Mouse (Mus musculus): ENCODE data around the gene Hopx.
A peak's percentile ranks its signal among the peaks of the same experiment; 100 is the strongest.

The Hopx gene

GRCm38 (mm10) chr5:77114817-77115731 lies at the start of gene Hopx:
Hopx (minus strand) TSS chr5:77115121.
- no peak for DNase-seq

DNA sequence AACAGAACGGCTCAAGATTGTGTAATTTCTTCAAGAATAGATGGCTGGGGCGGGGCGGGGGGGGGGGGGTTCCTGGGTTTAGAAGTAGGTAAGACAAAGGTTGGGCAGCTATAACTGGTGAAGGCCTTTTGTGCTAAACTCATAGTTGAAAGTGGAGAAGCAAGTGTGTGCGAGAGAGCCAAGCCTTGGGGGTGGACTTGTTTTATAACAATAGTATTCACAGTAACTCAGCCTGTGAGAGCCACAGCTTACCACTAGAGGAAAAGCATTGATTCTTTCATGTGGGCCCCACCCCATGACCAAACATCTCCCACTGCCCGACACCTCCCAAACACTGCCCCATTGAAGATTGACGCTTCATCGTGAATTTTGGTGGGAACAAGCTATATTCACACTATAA lies 48.7 kb upstream of the Hopx start:
- DNase-seq: no peak

DNA sequence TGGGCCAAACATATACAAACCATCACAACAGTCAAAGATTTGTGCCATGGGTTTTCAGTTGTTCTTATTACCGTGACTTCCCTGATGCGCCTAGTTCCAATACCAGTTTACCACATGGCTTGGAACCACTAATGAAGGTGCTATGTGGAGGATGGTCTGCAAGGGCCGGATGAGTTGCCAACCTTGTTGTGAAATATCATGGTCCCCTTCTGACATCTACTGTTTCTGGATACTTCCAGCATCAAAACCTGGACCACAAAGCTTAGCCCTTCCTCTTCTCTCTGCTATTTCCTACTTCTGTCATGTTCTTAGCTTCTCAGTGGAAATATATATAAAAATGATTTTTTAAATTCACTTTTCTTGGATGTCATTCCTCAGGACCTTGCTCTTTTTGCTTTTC lies 47.6 kb upstream of the Hopx start:
- DNase-seq: no peak

DNA sequence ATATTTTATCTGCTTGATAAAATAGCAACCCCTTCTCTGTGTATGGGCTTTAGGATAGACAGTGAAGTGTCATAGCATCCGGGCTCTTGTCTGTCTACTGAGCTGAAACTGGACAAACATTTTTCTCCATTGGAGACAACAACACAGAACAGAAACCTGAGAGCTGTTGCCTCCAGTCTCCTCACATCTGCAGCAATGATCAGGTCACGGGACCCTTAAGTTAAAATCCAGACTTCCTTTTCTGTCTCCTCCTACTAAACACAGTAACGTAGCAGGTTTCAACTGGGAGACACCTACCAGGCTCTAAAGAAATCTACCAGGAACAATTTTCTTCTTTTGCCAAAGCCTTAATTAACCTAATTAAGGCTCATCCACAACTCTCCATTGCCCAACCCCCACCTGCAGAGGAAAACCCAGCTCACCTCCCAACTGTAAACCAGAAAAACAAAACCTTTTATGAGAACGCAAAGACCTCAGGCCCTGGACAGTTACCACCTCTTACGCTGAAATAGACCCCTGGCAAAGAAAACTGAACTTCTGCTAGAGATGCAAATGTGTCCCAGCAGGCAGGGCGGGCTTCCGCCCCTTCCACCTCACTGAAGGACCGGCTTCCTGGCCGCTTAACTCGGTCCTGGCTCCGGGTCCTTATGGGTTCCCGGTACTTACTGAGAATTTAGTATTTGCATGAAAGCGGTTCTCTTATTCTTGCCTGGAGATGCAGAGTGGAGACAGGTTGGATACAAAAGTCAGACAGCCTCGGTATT lies 43.0 kb upstream of the Hopx start:
- no peak for DNase-seq

DNA sequence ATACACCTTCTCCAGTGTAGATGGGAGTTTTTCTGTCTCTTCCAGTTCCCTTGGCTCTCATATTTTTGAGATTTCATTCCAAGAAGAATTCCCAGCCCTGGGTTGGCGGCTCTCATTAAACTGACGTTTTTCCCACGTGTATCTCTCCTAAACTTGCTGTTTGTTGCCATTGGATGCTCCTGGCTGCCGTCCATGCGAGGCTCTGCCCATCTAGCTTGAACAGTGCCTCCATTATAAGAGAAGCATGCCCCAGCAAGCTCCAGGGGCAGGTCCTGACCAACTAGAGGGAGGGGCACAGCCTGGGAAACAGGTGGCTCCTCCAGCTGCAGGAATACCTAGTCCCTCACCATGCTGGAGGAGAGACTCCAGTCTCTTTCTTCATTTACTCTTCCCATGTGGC lies 42.0 kb upstream of the Hopx start:
- no peak for DNase-seq

DNA sequence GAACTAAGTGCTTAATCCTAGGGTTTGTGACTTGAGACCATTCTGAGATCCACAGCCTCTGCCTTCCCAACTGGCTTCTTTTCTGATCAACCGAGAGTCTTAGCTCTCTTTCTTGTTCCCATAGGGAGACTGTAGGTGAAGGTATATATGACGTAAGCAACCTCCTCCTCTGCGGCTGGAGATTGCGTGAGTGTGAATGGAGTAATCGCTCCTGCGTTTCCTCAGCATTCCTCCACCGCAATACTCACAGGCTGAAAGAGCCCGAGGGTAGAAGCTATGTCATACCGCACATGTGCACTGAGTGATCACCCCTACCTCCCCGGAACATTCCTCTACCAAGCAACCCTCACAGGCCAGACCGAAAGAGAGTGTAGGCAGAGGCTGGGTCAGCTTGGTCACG lies 40.6 kb upstream of the Hopx start:
- no peak for DNase-seq

- DNase-seq: no peak
Observed at GRCm38 (mm10) chr5:77154812-77155211, 39.9 kb upstream of the Hopx start.

GRCm38 (mm10) chr5:77151738-77152137 lies 36.8 kb upstream of the Hopx start:
- no peak for DNase-seq

DNA sequence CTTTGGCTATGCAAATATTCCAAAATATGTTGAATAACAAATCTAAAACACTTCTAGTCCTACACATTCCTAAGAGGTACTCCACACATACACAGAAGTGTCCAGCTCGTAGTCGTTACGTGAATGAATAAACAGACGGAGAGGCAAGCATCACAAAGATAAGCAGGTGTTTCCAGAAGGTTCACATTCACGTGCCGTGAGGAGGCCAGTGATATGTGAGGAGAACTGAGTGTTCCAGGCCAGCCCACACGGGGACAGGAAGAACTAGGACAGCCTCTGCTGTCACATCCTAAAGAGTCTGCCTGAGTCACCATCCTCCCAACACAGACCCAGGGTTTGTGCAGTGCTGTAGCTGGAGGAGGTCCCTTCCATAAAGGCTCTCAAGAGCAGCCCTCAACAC lies 36.2 kb upstream of the Hopx start:
- no peak for DNase-seq

- peak; percentile 9 for DNase-seq
Observed at GRCm38 (mm10) chr5:77148021-77148621, 33.2 kb upstream of the Hopx start.

GRCm38 (mm10) chr5:77146459-77147170 lies 31.7 kb upstream of the Hopx start:
- no peak for DNase-seq

DNA sequence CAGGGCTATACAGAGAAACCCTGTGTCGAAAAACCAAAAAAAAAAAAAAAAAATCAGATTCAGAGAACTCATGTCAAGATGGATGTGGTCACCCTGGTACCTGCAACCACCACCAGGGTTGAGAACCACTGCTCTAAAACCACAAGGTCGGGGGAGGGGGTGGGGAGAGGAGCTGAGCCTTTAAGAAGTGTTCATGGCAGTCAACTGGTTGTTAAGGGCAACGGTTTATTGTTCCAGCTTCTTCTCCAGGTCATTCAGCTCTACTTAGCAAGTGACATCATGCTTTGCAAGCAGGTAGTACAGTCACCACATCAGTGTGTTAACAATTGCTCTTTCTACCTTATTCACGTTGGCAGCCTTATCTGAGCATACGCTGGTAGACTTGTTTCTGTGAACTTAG lies 29.7 kb upstream of the Hopx start:
- no peak for DNase-seq

DNA sequence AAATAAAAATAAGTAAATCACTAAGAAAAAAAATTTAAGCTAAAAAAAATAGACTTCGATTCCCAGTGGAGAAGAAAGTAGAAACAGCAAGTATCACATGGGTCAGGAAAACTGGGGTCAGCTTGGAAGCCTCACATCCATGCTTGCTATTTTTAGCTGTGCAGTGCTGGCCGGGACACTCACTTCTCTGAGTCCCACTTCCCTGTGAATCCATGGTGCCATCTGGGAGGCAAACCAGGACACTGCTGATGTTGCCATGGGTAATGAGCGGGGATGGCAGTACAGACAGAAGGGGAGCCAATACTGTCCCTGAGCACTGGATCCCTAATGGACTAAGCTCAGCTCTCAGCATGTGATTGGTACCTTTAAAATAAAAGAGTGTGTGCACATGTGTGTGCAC lies 28.2 kb upstream of the Hopx start:
- no peak for DNase-seq

DNA sequence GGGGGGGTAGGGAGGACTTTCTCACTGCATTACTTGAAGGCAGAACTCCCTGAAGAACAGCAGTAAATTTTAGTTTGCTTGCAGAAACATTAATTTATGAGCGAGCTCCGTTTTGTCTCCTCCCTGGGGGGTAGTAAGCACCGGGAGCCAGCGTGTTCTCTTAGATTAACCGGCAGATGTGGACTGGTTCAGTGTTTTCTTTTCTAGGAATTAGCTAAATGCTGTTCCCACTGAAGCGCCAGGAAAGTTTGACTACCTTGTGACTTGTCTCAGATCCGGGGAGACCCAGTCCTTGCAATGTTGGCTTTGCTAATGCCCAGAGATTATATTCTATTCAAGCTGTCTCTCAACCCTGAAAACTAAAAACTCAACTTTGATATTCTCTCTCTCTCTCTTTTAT lies 26.4 kb upstream of the Hopx start:
- DNase-seq: no peak

DNA sequence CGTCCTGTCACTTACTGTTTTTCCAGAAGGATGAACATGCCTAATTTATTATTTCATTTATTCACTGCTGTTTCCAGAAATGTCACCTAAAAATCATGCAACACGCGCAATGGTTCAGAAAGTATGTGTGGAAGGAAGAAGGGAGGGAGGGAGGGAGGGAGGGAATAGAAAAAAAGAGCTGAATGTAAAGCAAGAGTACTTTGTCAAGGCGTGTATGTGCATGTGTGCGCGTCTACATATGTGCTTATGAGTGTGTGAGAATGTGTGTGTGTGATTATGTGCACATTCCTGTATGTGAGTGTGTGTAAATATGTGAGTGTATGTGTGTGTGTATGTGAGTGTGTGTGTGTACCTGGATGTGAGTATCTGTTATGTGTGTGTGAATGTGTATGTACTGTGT lies 25.9 kb upstream of the Hopx start:
- DNase-seq: no peak

DNA sequence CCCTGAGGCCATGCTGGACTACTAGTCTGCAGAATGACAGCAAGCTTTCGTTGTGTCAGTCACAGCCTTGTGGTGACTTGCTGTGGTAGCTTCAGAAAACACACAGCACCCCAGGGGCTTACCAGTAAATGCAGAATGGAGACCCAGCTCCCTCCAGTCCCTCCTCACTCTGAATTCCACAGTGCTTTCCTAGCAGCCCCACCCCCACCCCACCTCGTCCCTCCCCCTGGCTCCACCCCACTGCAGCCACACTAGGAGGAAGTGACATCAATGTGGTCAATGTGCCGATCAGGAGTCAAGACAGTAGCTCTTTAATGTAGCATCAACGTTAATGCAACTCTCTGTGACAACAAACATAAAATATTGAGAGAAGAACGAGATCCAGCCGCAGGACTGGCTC lies 25.2 kb upstream of the Hopx start:
- peak; percentile 38 for DNase-seq

GRCm38 (mm10) chr5:77137701-77138265 lies 22.9 kb upstream of the Hopx start:
- DNase-seq: no peak

- DNase-seq: no peak
Observed at GRCm38 (mm10) chr5:77136684-77137224, 21.8 kb upstream of the Hopx start.

- DNase-seq: no peak
Observed at GRCm38 (mm10) chr5:77134961-77135360, 20.0 kb upstream of the Hopx start.

DNA sequence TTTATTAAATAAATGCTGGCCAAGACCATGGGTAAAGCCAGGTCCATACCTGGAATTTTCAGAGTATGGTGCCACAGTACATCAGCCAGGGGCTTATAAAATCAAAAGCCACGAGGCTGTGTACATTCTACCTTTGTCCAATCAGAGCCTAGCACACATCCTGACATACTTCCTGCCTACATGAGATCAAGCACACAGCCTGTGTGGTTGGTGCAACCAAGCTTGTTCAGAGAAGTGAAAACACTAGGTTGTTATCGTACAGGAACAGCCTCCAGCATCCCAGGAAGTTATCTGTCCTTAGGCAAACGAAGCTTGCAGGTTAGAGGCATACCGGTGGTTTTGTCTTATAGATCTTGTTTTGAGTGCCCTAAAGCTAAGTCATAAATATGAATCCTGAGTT lies 19.5 kb upstream of the Hopx start:
- peak; percentile 42 for DNase-seq

DNA sequence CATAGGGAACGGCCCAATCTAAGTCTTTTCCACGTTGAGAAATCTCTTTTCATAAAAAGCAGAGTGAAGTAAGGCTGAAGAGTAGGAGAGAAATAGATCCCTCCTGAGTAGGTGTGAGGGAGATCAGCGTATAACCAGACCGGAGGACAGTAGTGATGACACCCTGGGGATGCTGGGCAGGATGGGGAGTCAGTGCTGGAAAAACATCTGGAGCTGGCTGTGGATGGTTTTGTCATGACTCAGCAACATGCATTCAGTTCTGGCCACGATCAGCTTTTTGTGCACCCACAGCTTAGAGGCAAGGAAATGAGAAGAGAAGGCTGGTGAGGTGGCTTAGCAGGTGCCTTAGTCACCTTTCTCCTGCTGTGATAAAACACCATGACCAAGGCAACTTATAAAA lies 19.0 kb upstream of the Hopx start:
- DNase-seq: no peak

- DNase-seq: no peak
Observed at GRCm38 (mm10) chr5:77132457-77133135, 17.7 kb upstream of the Hopx start.

Data from thymus, postnatal 25 days (tissue).